Mouse (Mus musculus): ENCODE data around the gene Pomt1. TPM values are rescaled to one million over a fixed set of nuclear protein-coding genes. Genes with fewer than 3 reads are reported as not detected.

Gene Pomt1
- polyA plus RNA-seq, 1 experiment from 2014 or later = 21.6 TPM

GRCm38 (mm10) chr2:32220969-32221368, 15.4 kb upstream of the Pomt1 start:
- Histone ChIP-seq H3K4me1 (ENCODE audit: insufficient read depth) (no peaks in the 10 kb centered on the region), H3K27ac (ENCODE audit: low read depth) (no peak overlapping the region), H3K9me3 (ENCODE audit: low read depth, low read length) (no peaks in the 10 kb centered on the region), H3K9ac (no peak overlapping the region), H3K4me2 (no peak overlapping the region), H3K36me3 (ENCODE audit: insufficient read depth) (peaks cover 100% of the 10 kb centered on the region), H3K4me3 (ENCODE audit: low read depth, low read length) (no peak overlapping the region), H3K27me3 (ENCODE audit: insufficient read depth, low read length) (no peaks in the 10 kb centered on the region)
- ATAC-seq (ENCODE audit: insufficient read depth) = no peak
- no peak for TF ChIP-seq CTCF (IDR thresholded peaks at IDR 0.05; ENCODE audit: low read depth)
- no peak for DNase-seq
- WGBS = 93% methylated on average over 10 of the region's 10 CpGs

- ATAC-seq (ENCODE audit: insufficient read depth) (no peak), DNase-seq (no peak)
- whole genome bisulfite sequencing = 88% methylated on average over 7 of the region's 7 CpGs
- Histone ChIP-seq H3K9ac (no peak overlapping the region), H3K4me3 (ENCODE audit: low read depth, low read length) (no peak overlapping the region), H3K4me1 (ENCODE audit: insufficient read depth) (no peaks in the 10 kb centered on the region), H3K4me2 (no peak overlapping the region), H3K9me3 (ENCODE audit: low read depth, low read length) (no peaks in the 10 kb centered on the region), H3K27me3 (ENCODE audit: insufficient read depth, low read length) (no peaks in the 10 kb centered on the region), H3K27ac (ENCODE audit: low read depth) (no peak overlapping the region), H3K36me3 (ENCODE audit: insufficient read depth) (peaks cover 100% of the 10 kb centered on the region)
- no peak for TF ChIP-seq CTCF (IDR thresholded peaks at IDR 0.05; ENCODE audit: low read depth)
Measured at GRCm38 (mm10) chr2:32221577-32221976, 14.8 kb upstream of the Pomt1 start.

- 81% methylated on average over 10 of the region's 10 CpGs for WGBS
- H3K9ac ChIP-seq = no peak overlapping the region
Measured at GRCm38 (mm10) chr2:32222057-32222456, 14.3 kb upstream of the Pomt1 start.

GRCm38 (mm10) chr2:32235433-32235832, 957 bp upstream of the Pomt1 start:
- no peak for TF ChIP-seq CTCF (IDR thresholded peaks at IDR 0.05; ENCODE audit: low read depth)
- peaks cover 51% of the 10 kb centered on the region for H3K36me3 ChIP-seq (ENCODE audit: insufficient read depth)
- DNase-seq (no peak), ATAC-seq (ENCODE audit: insufficient read depth) (no peak)
- WGBS = 21% methylated on average over 7 of the region's 7 CpGs
- peak overlapping the region; percentile 62 for H3K9ac ChIP-seq
- peak overlapping the region; percentile 71 for H3K4me3 ChIP-seq (ENCODE audit: low read depth, low read length)
- no peaks in the 10 kb centered on the region for H3K27me3 ChIP-seq (ENCODE audit: insufficient read depth, low read length)
- no peaks in the 10 kb centered on the region for H3K9me3 ChIP-seq (ENCODE audit: low read depth, low read length)
- peak overlapping the region; percentile 93 for H3K4me2 ChIP-seq
- peaks cover 10% of the 10 kb centered on the region; the same call in 1 of the 2 replicates for H3K4me1 ChIP-seq (ENCODE audit: insufficient read depth)
- peak overlapping the region; percentile 90 for H3K27ac ChIP-seq (ENCODE audit: low read depth)

More at GRCm38 (mm10) chr2:32222057-32222456, 14.3 kb upstream of the Pomt1 start:
- no peak overlapping the region for H3K4me2 ChIP-seq
- peaks cover 100% of the 10 kb centered on the region for H3K36me3 ChIP-seq (ENCODE audit: insufficient read depth)
- ATAC-seq (ENCODE audit: insufficient read depth) (no peak), DNase-seq (no peak)
- H3K4me1 ChIP-seq (ENCODE audit: insufficient read depth) = no peaks in the 10 kb centered on the region
- TF ChIP-seq CTCF (IDR thresholded peaks at IDR 0.05; ENCODE audit: low read depth) = no peak
- H3K27ac ChIP-seq (ENCODE audit: low read depth) = no peak overlapping the region
- no peaks in the 10 kb centered on the region for H3K27me3 ChIP-seq (ENCODE audit: insufficient read depth, low read length)
- H3K4me3 ChIP-seq (ENCODE audit: low read depth, low read length) = no peak overlapping the region
- H3K9me3 ChIP-seq (ENCODE audit: low read depth, low read length) = no peaks in the 10 kb centered on the region

- H3K9ac ChIP-seq = peak overlapping the region; percentile 62
- peak; percentile 91 for DNase-seq
- peaks cover 40% of the 10 kb centered on the region for H3K36me3 ChIP-seq (ENCODE audit: insufficient read depth)
- WGBS = under 1% methylated on average over 20 of the region's 20 CpGs
- H3K4me3 ChIP-seq (ENCODE audit: low read depth, low read length) = peak overlapping the region; percentile 71
- no peaks in the 10 kb centered on the region for H3K27me3 ChIP-seq (ENCODE audit: insufficient read depth, low read length)
- ATAC-seq (ENCODE audit: insufficient read depth) = peak; percentile 53
- peak overlapping the region; percentile 93 for H3K4me2 ChIP-seq
- TF ChIP-seq CTCF (IDR thresholded peaks at IDR 0.05; ENCODE audit: low read depth) = peak; percentile 63
- peaks cover 10% of the 10 kb centered on the region; the same call in 1 of the 2 replicates for H3K4me1 ChIP-seq (ENCODE audit: insufficient read depth)
- H3K27ac ChIP-seq (ENCODE audit: low read depth) = peak overlapping the region; percentile 90
- H3K9me3 ChIP-seq (ENCODE audit: low read depth, low read length) = no peaks in the 10 kb centered on the region
Measured at GRCm38 (mm10) chr2:32236760-32237487, 534 bp downstream of the Pomt1 start.

- H3K27me3 ChIP-seq (ENCODE audit: insufficient read depth, low read length) = no peaks in the 10 kb centered on the region
- peaks cover 34% of the 10 kb centered on the region for H3K36me3 ChIP-seq (ENCODE audit: insufficient read depth)
- peak overlapping the region; percentile 62 for H3K9ac ChIP-seq
- WGBS = 25% methylated on average over 4 of the region's 4 CpGs
- no peak for TF ChIP-seq CTCF (IDR thresholded peaks at IDR 0.05; ENCODE audit: low read depth)
- H3K9me3 ChIP-seq (ENCODE audit: low read depth, low read length) = no peaks in the 10 kb centered on the region
- DNase-seq = peak; percentile 60
- H3K27ac ChIP-seq (ENCODE audit: low read depth) = no peak overlapping the region
- H3K4me1 ChIP-seq (ENCODE audit: insufficient read depth) = peaks cover 10% of the 10 kb centered on the region; the same call in 1 of the 2 replicates
- peak overlapping the region; percentile 93 for H3K4me2 ChIP-seq
- no peak for ATAC-seq (ENCODE audit: insufficient read depth)
- H3K4me3 ChIP-seq (ENCODE audit: low read depth, low read length) = peak overlapping the region; percentile 71
Measured at GRCm38 (mm10) chr2:32237571-32237970, 1.2 kb downstream of the Pomt1 start.

GRCm38 (mm10) chr2:32238708-32239435, 2.5 kb downstream of the Pomt1 start:
- Histone ChIP-seq H3K27ac (ENCODE audit: low read depth) (no peak overlapping the region), H3K4me1 (ENCODE audit: insufficient read depth) (peaks cover 10% of the 10 kb centered on the region; the same call in 1 of the 2 replicates), H3K4me3 (ENCODE audit: low read depth, low read length) (no peak overlapping the region), H3K9me3 (ENCODE audit: low read depth, low read length) (no peaks in the 10 kb centered on the region), H3K9ac (no peak overlapping the region), H3K27me3 (ENCODE audit: insufficient read depth, low read length) (no peaks in the 10 kb centered on the region), H3K36me3 (ENCODE audit: insufficient read depth) (peaks cover 21% of the 10 kb centered on the region), H3K4me2 (no peak overlapping the region)
- WGBS = 86% methylated on average over 9 of the region's 9 CpGs
- DNase-seq (no peak), ATAC-seq (ENCODE audit: insufficient read depth) (no peak)
- TF ChIP-seq CTCF (IDR thresholded peaks at IDR 0.05; ENCODE audit: low read depth) = no peak

Measured in lung, embryonic 14.5 days (tissue).